Mouse (Mus musculus) CH12.LX (cell line): ENCODE data around the gene Arl16.

Experiments used
- CHD2 ChIP-seq: IDR thresholded peaks from 2 replicates; pipeline ENCODE4 v1.6.1; 2011; ENCODE audit warnings: low read length, improper control_type of control experiment
- CTCF ChIP-seq, 2 experiments: IDR thresholded peaks in 1 of 2; conservative IDR thresholded peaks in 1 of 2; 2 replicates each; pipeline ENCODE4 v1.5.1; 2011 to 2012; ENCODE audit warnings: low read depth in 2 of 2, low read length in 2 of 2, improper control_type of control experiment in 1 of 2, inconsistent platforms in 1 of 2, mild to moderate bottlenecking in 1 of 2, moderate library complexity in 1 of 2
- JUN ChIP-seq: IDR thresholded peaks from 2 replicates; pipeline ENCODE4 v1.6.1; 2011; ENCODE audit warnings: low read depth, mild to moderate bottlenecking, low read length, improper control_type of control experiment, moderate library complexity; ENCODE audit not compliant: insufficient read depth
- JUND ChIP-seq: conservative IDR thresholded peaks from 2 replicates; pipeline ENCODE4 v1.6.1; 2011; ENCODE audit warnings: low read depth, low read length, improper control_type of control experiment
- MAX ChIP-seq: IDR thresholded peaks from 2 replicates; pipeline ENCODE4 v1.6.1; 2011; ENCODE audit warnings: low read length, improper control_type of control experiment
- MEF2A ChIP-seq: IDR thresholded peaks from 2 replicates; pipeline ENCODE4 v1.6.1; 2014; ENCODE audit warnings: low read depth, mild to moderate bottlenecking, inconsistent platforms, low read length, improper control_type of control experiment, borderline replicate concordance
- RAD21 ChIP-seq: IDR thresholded peaks from 2 replicates; pipeline ENCODE4 v1.6.1; 2011; ENCODE audit warnings: low read depth, mild to moderate bottlenecking, low read length, improper control_type of control experiment, moderate library complexity
- SMC3 ChIP-seq: IDR thresholded peaks from 2 replicates; pipeline ENCODE4 v1.6.1; 2011; ENCODE audit warnings: low read depth, low read length, improper control_type of control experiment
- TCF12 ChIP-seq: IDR thresholded peaks from 2 replicates; pipeline ENCODE4 v1.6.1; 2014; ENCODE audit warnings: low read depth, mild to moderate bottlenecking, inconsistent platforms, low read length, improper control_type of control experiment
- ZMIZ1 ChIP-seq: IDR thresholded peaks from 2 replicates; pipeline ENCODE4 v1.6.1; 2012; ENCODE audit warnings: low read depth, mild to moderate bottlenecking, inconsistent platforms, low read length, improper control_type of control experiment

DNA sequence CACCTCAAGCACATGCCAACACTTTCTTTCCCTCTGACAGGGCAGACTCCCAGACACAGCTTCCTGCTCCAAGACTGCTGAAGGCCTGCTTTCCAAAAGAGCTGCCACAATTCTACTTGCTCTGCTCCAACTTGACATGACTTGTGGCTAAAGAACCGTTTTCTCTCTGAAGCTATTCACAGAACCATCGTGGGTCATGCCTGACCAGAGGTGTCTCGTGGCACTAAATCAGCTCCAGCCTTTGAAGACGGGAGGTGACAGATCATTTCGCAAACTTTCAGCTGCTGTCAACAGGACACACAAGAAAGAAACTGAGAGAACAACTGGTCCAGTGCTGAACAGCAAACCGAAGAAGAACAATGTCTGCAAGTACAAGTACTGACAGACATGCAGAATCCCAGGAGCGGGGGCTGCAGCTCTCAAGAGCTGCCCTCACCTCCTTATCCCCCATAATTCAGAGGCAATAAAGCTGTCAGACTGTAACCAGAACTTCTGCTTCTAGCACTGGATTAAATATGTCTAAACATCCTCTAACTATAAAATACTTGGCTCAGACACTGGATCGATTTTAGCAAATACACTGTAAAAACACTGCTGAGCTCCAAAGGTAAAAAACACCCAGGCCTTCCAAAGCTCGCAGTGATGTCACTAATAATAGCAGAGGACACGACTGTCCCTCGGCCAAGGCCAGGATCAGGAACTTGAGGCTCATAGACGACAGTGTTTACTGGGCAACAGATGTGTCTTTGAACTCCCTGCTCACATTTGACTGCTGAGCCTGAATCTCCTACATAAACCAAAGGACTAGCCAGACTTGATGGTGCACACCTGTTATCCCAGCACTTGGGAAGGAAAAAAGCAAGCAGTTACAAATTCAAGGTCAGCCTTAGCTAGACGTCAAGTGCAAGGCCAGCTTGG, 44.5 kb downstream of the Arl16 start:
- no peak for TF ChIP-seq MAX
- TF ChIP-seq SMC3: no peak
- TF ChIP-seq RAD21: no peak
- no peak for TF ChIP-seq CTCF (conservative IDR thresholded peaks at IDR 0.05 in 1 of 2, IDR thresholded peaks at IDR 0.05 in 1 of 2; ENCODE audit: low read depth in 2 of 2, low read length in 2 of 2)
- no peak for TF ChIP-seq TCF12
- TF ChIP-seq JUND: no peak
- TF ChIP-seq CHD2: no peak
- TF ChIP-seq JUN: no peak
- no peak for TF ChIP-seq MEF2A
- no peak for TF ChIP-seq ZMIZ1
